Mouse (Mus musculus) MEL (cell line): Measurements from ENCODE around the gene Traf2. TPM values are rescaled to one million over a fixed set of nuclear protein-coding genes. Genes with fewer than 3 reads are reported as not detected.

ENCODE experiments used
- DNase-seq: peaks from one replicate; pipeline ENCODE4 v3.0.0; 2011; ENCODE audit warnings: low read depth, low spot score
- H3K27ac ChIP-seq: 2 replicates; pipeline ENCODE4 v1.5.1; 2012; ENCODE audit warnings: low read depth, mild to moderate bottlenecking, control low read depth, low read length, moderate library complexity; ENCODE audit not compliant: control insufficient read depth
- H3K27me3 ChIP-seq, 2 experiments: fragments of 150-350 bp in 1 of 2; sonication (generic) in 1 of 2; 2 replicates each; pipeline ENCODE4 v1.6.1; 2012; ENCODE audit warnings: low read length in 2 of 2, mild to moderate bottlenecking in 2 of 2, improper control_type of control experiment in 1 of 2, moderate library complexity in 1 of 2; ENCODE audit not compliant: insufficient read depth in 2 of 2, control insufficient read depth in 1 of 2
- H3K36me3 ChIP-seq, 2 experiments: 2 replicates each; pipeline ENCODE4 v1.6.1; 2012 to 2014; ENCODE audit warnings: low read length in 2 of 2, improper control_type of control experiment in 1 of 2, inconsistent platforms in 1 of 2, mild to moderate bottlenecking in 1 of 2; ENCODE audit not compliant: insufficient read depth in 2 of 2, control insufficient read depth in 1 of 2
- H3K4me1 ChIP-seq, 2 experiments: fragments of 150-350 bp in 1 of 2; sonication (generic) in 1 of 2; 2 replicates each; pipeline ENCODE4 v1.6.1; 2012; ENCODE audit warnings: low read length in 2 of 2, improper control_type of control experiment in 1 of 2, mild to moderate bottlenecking in 1 of 2; ENCODE audit not compliant: insufficient read depth in 2 of 2, control insufficient read depth in 1 of 2
- H3K4me3 ChIP-seq, 2 experiments: fragments of 150-350 bp in 1 of 2; sonication (generic) in 1 of 2; 2 replicates each; pipeline ENCODE4 v1.5.1; 2012; ENCODE audit warnings: low read depth in 2 of 2, low read length in 2 of 2, mild to moderate bottlenecking in 2 of 2, moderate library complexity in 2 of 2, control low read depth in 1 of 2, improper control_type of control experiment in 1 of 2; ENCODE audit not compliant: control insufficient read depth in 1 of 2, insufficient read depth in 1 of 2
- H3K79me2 ChIP-seq: 2 replicates; pipeline ENCODE4 v1.6.1; 2012; ENCODE audit warnings: mild to moderate bottlenecking, low read length, moderate library complexity; ENCODE audit not compliant: control insufficient read depth, poor library complexity, insufficient read depth
- H3K9ac ChIP-seq: 2 replicates; pipeline ENCODE4 v1.6.1; 2012; ENCODE audit warnings: low read depth, mild to moderate bottlenecking, control low read depth, low read length, moderate library complexity; ENCODE audit not compliant: control insufficient read depth, poor library complexity, severe bottlenecking
- H3K9me3 ChIP-seq: fragments of 150-350 bp; sonication (generic); replicated peaks from 2 replicates; pipeline ENCODE4 v1.6.1; 2012; ENCODE audit warnings: mild to moderate bottlenecking, low read length, improper control_type of control experiment, moderate library complexity; ENCODE audit not compliant: insufficient read depth
- BHLHE40 ChIP-seq: IDR thresholded peaks from 2 replicates; pipeline ENCODE4 v1.6.1; 2012; ENCODE audit warnings: low read depth, mild to moderate bottlenecking, inconsistent platforms, low read length, improper control_type of control experiment, borderline replicate concordance
- CHD1 ChIP-seq: IDR thresholded peaks from 2 replicates; pipeline ENCODE4 v1.6.1; 2012; ENCODE audit warnings: low read depth, mild to moderate bottlenecking, inconsistent platforms, low read length, improper control_type of control experiment
- CTCF ChIP-seq, 3 experiments: IDR thresholded peaks in 2 of 3; conservative IDR thresholded peaks in 1 of 3; 2 replicates each; pipeline ENCODE4 v1.5.1; 2011 to 2012; ENCODE audit warnings: low read length in 3 of 3, low read depth in 2 of 3, mild to moderate bottlenecking in 2 of 3, improper control_type of control experiment in 1 of 3, inconsistent platforms in 1 of 3, mixed read lengths in 1 of 3, moderate library complexity in 1 of 3; ENCODE audit not compliant: control insufficient read depth in 1 of 3, insufficient read depth in 1 of 3, poor library complexity in 1 of 3, severe bottlenecking in 1 of 3
- E2F4 ChIP-seq: IDR thresholded peaks from 2 replicates; pipeline ENCODE4 v1.6.1; 2011; ENCODE audit warnings: low read depth, low read length, improper control_type of control experiment, borderline replicate concordance
- ELF1 ChIP-seq: IDR thresholded peaks from 2 replicates; pipeline ENCODE4 v1.6.1; 2014; ENCODE audit warnings: low read depth, mild to moderate bottlenecking, inconsistent platforms, low read length, improper control_type of control experiment, moderate library complexity
- GATA1 ChIP-seq: IDR thresholded peaks from 2 replicates; pipeline ENCODE4 v1.6.1; 2011; ENCODE audit warnings: low read depth, low read length, improper control_type of control experiment
- JUND ChIP-seq: IDR thresholded peaks from 2 replicates; pipeline ENCODE4 v1.6.1; 2011; ENCODE audit warnings: low read depth, mild to moderate bottlenecking, improper control_type of control experiment, low read length
- KAT2A ChIP-seq: conservative IDR thresholded peaks from 2 replicates; pipeline ENCODE4 v1.6.1; 2012; ENCODE audit warnings: low read depth, low read length, improper control_type of control experiment, inconsistent platforms
- MEF2A ChIP-seq: IDR thresholded peaks from 2 replicates; pipeline ENCODE4 v1.6.1; 2014; ENCODE audit warnings: low read depth, mild to moderate bottlenecking, inconsistent platforms, low read length, improper control_type of control experiment; ENCODE audit not compliant: poor library complexity, insufficient replicate concordance, severe bottlenecking; ENCODE audit errors: extremely low read depth
- MYB ChIP-seq: IDR thresholded peaks from 2 replicates; pipeline ENCODE4 v1.6.1; 2011; ENCODE audit warnings: mild to moderate bottlenecking, low read depth, low read length, improper control_type of control experiment
- MYC ChIP-seq: IDR thresholded peaks from 2 replicates; pipeline ENCODE4 v1.6.1; 2011; ENCODE audit warnings: low read depth, mild to moderate bottlenecking, low read length, improper control_type of control experiment, moderate library complexity
- NELFE ChIP-seq: IDR thresholded peaks from 2 replicates; pipeline ENCODE4 v1.6.1; 2011; ENCODE audit warnings: low read depth, low read length, improper control_type of control experiment
- SMC3 ChIP-seq: IDR thresholded peaks from 2 replicates; pipeline ENCODE4 v1.6.1; 2011; ENCODE audit warnings: low read depth, low read length, improper control_type of control experiment
- TAL1 ChIP-seq: IDR thresholded peaks from 2 replicates; pipeline ENCODE4 v1.6.1; 2012; ENCODE audit warnings: mild to moderate bottlenecking, inconsistent platforms, low read length, moderate library complexity, mixed read lengths
- TBP ChIP-seq: IDR thresholded peaks from 2 replicates; pipeline ENCODE4 v1.8.0; 2011; ENCODE audit warnings: low read depth, low read length, improper control_type of control experiment
- TCF12 ChIP-seq: IDR thresholded peaks from 2 replicates; pipeline ENCODE4 v1.6.1; 2014; ENCODE audit warnings: low read depth, mild to moderate bottlenecking, inconsistent platforms, low read length, improper control_type of control experiment, moderate library complexity
- UBTF ChIP-seq: IDR thresholded peaks from 2 replicates; pipeline ENCODE4 v1.6.1; 2012; ENCODE audit warnings: low read depth, mild to moderate bottlenecking, inconsistent platforms, low read length, improper control_type of control experiment, moderate library complexity, borderline replicate concordance; ENCODE audit not compliant: insufficient read depth
- USF1 ChIP-seq: IDR thresholded peaks from 2 replicates; pipeline ENCODE4 v1.6.1; 2014; ENCODE audit warnings: low read depth, mild to moderate bottlenecking, inconsistent platforms, low read length, improper control_type of control experiment, moderate library complexity
- USF2 ChIP-seq, 2 experiments: IDR thresholded peaks; 2 replicates each; pipeline ENCODE4 v1.6.1; 2011 to 2012; ENCODE audit warnings: improper control_type of control experiment in 2 of 2, low read length in 2 of 2, borderline replicate concordance in 1 of 2, inconsistent platforms in 1 of 2, low read depth in 1 of 2, mild to moderate bottlenecking in 1 of 2; ENCODE audit not compliant: insufficient read depth in 1 of 2
- ZC3H11A ChIP-seq: IDR thresholded peaks from 2 replicates; pipeline ENCODE4 v1.6.1; 2012; ENCODE audit warnings: low read depth, mild to moderate bottlenecking, inconsistent platforms, low read length, improper control_type of control experiment
- ZKSCAN1 ChIP-seq: IDR thresholded peaks from 2 replicates; pipeline ENCODE4 v1.6.1; 2012; ENCODE audit warnings: low read depth, mild to moderate bottlenecking, inconsistent platforms, low read length, improper control_type of control experiment, moderate library complexity
- polyA plus RNA-seq, 2 experiments: library from polyadenylated mRNA; stranded (reverse) in 1 of 2; unstranded in 1 of 2; fragments of >175 nt in 1 of 2; fragments of >200 nt in 1 of 2; gene quantifications; 2 replicates each; pipeline versions ENCODE4 v1.2.1 to v1.2.4; 2012; ENCODE audit warnings: low replicate concordance in 2 of 2, low read depth in 1 of 2; ENCODE audit not compliant: insufficient read length in 2 of 2, insufficient read depth in 1 of 2, missing spikeins in 1 of 2
- total RNA-seq: library from RNA; depleted of rRNA; stranded (reverse); fragments of 300-350 nt; gene quantifications from 2 replicates; pipeline ENCODE4 v1.2.3, GENCODE M21; 2012

The Traf2 gene
- total and polyA plus RNA-seq, 3 experiments, result 19.9 to 28.3 TPM; not detected in 1

DNA sequence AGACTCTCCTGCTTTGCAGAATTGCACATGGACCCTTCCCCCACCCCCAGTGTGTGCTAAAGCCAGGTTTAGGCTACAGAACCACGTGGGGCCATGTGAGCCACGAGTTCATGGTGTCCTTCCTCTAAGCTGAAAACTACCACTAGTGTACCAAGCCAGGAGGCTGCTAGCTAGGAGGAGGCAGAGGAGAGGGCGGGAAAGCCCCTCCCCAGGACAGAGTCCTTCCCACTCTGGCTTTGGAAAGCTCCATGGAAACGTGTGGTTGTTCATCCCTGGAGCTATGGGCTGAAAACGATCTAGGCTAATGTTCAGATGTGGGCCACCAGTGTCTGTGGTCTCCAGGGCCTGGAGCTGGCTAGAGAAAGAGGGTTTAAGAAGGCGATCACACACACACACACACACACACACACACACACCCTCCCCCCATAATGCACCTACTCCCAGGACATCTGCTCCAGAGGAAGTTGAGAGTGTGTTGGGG is 33.9 kb upstream of the Traf2 start:
- Histone ChIP-seq H3K4me1 (peaks cover 0 to 17% of the 10 kb centered on the region in 2 experiments; a peak in 2 of 4 replicates), H3K36me3 (peaks cover 3 to 7% of the 10 kb centered on the region in 2 experiments), H3K79me2 (no peaks in the 10 kb centered on the region; the same call in 1 of the 2 replicates), H3K27me3 (no peaks in the 10 kb centered on the region), H3K9ac (no peak overlapping the region), H3K9me3 (no peaks in the 10 kb centered on the region), H3K4me3 (no peak overlapping the region; a peak in 1 of 4 replicates), H3K27ac (no peak overlapping the region)
- TF ChIP-seq USF1, result no peak
- no peak for TF ChIP-seq MYC
- TF ChIP-seq KAT2A, result no peak
- TF ChIP-seq USF2 (IDR thresholded peaks at IDR 0.05; ENCODE audit: borderline replicate concordance in 1 of 2, insufficient read depth in 1 of 2, low read depth in 1 of 2, low read length in 2 of 2), result no peak
- no peak for TF ChIP-seq ELF1
- no peak for TF ChIP-seq TBP
- no peak for TF ChIP-seq E2F4
- TF ChIP-seq BHLHE40, result no peak
- no peak for TF ChIP-seq GATA1
- no peak for TF ChIP-seq CHD1
- no peak for TF ChIP-seq ZKSCAN1
- no peak for TF ChIP-seq ZC3H11A
- no peak for TF ChIP-seq NELFE
- no peak for TF ChIP-seq JUND
- no peak for TF ChIP-seq MYB
- TF ChIP-seq TCF12, result no peak
- no peak for TF ChIP-seq TAL1
- TF ChIP-seq CTCF (IDR thresholded peaks at IDR 0.05 in 2 of 3, conservative IDR thresholded peaks at IDR 0.05 in 1 of 3; ENCODE audit: control insufficient read depth in 1 of 3, insufficient read depth in 1 of 3, low read depth in 2 of 3, low read length in 3 of 3, poor library complexity in 1 of 3, severe bottlenecking in 1 of 3), result no peak
- no peak for TF ChIP-seq UBTF
- DNase-seq, result no peak

DNA sequence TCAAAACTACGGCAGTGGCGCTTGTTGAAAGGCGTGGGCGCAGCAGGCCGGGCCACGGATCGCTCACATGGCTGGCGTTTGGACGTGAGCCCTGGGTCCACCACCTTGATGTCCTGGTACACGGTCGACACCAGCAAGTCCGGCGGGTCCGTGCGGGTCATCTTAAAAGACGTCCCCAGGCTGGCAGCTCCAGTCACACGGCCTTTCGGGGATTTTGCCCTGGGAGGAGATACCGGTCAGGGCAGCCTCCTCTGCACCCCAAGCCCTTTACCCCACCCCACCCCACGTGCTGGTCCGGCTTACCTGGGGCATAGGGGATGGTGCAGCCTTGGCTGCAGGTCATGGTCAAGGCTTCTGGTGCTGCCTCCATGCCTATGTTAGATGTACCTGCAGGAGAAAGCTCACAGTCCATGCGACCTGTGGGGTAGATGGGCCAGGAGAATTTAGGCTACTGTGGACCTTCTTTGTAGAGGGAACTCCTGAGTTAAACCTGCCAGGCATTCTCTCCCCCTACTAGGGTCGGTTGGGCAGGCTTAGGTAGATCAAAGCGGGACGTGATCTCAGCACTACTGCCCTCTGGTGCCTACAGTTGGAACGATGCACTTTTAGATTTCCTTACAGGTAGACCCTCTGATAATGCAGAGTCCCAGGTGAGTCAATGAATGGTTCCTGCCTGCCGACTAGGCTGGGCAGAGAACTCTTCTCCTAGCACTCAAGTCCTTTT is 33.2 kb upstream of the Traf2 start:
- peaks cover 3 to 7% of the 10 kb centered on the region in 2 experiments for H3K36me3 ChIP-seq
- TF ChIP-seq ZC3H11A (no peak), ZKSCAN1 (no peak), SMC3 (peak; percentile 16; the same call in 1 of the 2 replicates), TAL1 (no peak), MEF2A (no peak), CHD1 (no peak), GATA1 (no peak), MYB (no peak), ELF1 (no peak), CTCF (IDR thresholded peaks at IDR 0.05 in 2 of 3, conservative IDR thresholded peaks at IDR 0.05 in 1 of 3; ENCODE audit: control insufficient read depth in 1 of 3, insufficient read depth in 1 of 3, low read depth in 2 of 3, low read length in 3 of 3, poor library complexity in 1 of 3, severe bottlenecking in 1 of 3) (peak; percentile 39 to 45 (median 40))
- TF ChIP-seq, all 39 proteins: peak for 2
- Histone ChIP-seq H3K9ac (no peak overlapping the region), H3K27ac (no peak overlapping the region), H3K27me3 (no peaks in the 10 kb centered on the region), H3K4me3 (no peak overlapping the region), H3K9me3 (no peaks in the 10 kb centered on the region), H3K4me1 (peaks cover 0 to 20% of the 10 kb centered on the region in 2 experiments; a peak in 2 of 4 replicates), H3K79me2 (no peaks in the 10 kb centered on the region; the same call in 1 of the 2 replicates)
- peak; percentile 26 for DNase-seq
